ENCODE assay signal across 8 mouse cellular contexts in the genomic region with DNA sequence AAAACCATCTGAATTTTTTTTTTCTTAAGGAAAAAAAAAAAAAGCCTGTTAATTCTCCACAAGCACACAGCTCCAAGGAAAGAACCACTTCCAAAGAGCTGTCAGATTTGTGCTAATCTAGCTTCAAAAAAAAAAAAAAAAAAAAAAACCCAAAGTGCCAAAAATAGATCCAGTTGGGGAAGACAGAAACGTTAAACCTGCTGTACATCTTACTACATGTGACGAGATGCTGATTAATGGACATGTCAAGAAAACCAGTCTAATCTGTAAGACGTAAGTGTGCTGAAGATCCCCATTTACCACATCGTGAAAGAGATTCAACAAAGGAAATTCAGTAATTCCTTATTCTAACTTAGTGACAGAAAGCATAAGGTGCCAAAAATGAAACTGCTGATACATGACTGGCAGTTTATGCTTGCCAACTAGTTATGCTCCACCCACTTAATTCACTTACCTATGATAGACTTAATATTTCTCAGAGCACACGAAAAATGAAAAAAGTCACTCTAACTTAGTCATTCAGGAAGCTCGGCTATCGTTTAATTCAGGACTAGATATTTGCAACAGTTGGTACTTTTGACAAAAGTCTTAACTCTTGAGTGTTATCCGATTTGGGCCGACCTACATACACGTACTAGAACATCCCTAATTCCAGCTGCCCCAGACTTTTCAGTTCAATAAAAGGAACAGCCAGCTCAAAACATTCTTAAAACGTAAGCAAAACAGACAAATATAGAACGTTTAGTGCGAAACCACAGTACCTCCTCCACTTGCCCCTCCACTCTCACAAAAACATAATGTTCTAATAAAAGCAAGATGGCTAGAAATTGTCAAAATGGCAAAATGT. TPM values are rescaled to one million over a fixed set of nuclear protein-coding genes. Genes with fewer than 3 reads are reported as not detected.
DNase-seq lines count a peak whose midpoint lies in the region; ATAC-seq and TF ChIP-seq lines count a peak whose summit lies in the region.

No protein-coding gene starts in this region.

- WGBS in heart, embryonic 13.5 days: 6% methylated on average over 13 of the region's 13 CpGs
- 3% methylated on average over 13 of the region's 13 CpGs for WGBS in liver, embryonic 16.5 days (ENCODE audit: insufficient replicate concordance)
- WGBS in stomach, postnatal 0 days: under 1% methylated on average over 13 of the region's 13 CpGs

- no peak for ATAC-seq in heart, embryonic 13.5 days (ENCODE audit: extremely low read depth, insufficient number of reproducible peaks, low FRiP score, low TSS enrichment)
- ATAC-seq in liver, embryonic 16.5 days (ENCODE audit: low read depth): no peak
- no peak for ATAC-seq in stomach, postnatal 0 days (ENCODE audit: low FRiP score, low TSS enrichment)

- no peak for TF ChIP-seq POLR2A in brain, embryonic 14.5 days (IDR thresholded peaks at IDR 0.05; ENCODE audit: borderline replicate concordance, extremely low read depth, insufficient read depth, insufficient read length, poor library complexity, severe bottlenecking)

- no peak for DNase-seq in left cerebral cortex, adult 2 months (ENCODE audit: extremely low spot score in 1 of 2, low spot score in 2 of 2)
- no peak for DNase-seq in left cerebral cortex, adult 9 months (ENCODE audit: low spot score in 2 of 2)
- DNase-seq in brain, embryonic 14.5 days (ENCODE audit: low read depth): peak; percentile 45
- DNase-seq in stomach, postnatal 0 days (ENCODE audit: low spot score): no peak
- no peak for DNase-seq in thymus, postnatal 25 days
- no peak for DNase-seq in adrenal gland, postnatal 36 days

- peaks cover 25% of the 10 kb centered on the region for H3K36me3 ChIP-seq in heart, embryonic 13.5 days
- H3K36me3 ChIP-seq in liver, embryonic 16.5 days (ENCODE audit: control insufficient read depth, insufficient read depth): peaks cover 7% of the 10 kb centered on the region
- no peaks in the 10 kb centered on the region for H3K36me3 ChIP-seq in stomach, postnatal 0 days (ENCODE audit: control insufficient read depth, insufficient read depth, low read length)

- peak overlapping the region; percentile 93 for H3K9ac ChIP-seq in heart, embryonic 13.5 days
- H3K9ac ChIP-seq in liver, embryonic 16.5 days (ENCODE audit: low read depth, low read length): peak overlapping the region; percentile 97
- peak overlapping the region; percentile 98 for H3K9ac ChIP-seq in stomach, postnatal 0 days (ENCODE audit: low read length)

- no peak for TF ChIP-seq CTCF in left cerebral cortex, adult 2 months (IDR thresholded peaks at IDR 0.05)
- TF ChIP-seq CTCF in brain, embryonic 14.5 days (IDR thresholded peaks at IDR 0.05; ENCODE audit: borderline replicate concordance, extremely low read depth, insufficient read depth, insufficient read length): no peak
- no peak for TF ChIP-seq CTCF in stomach, postnatal 0 days (IDR thresholded peaks at IDR 0.05; ENCODE audit: low read depth)

- H3K4me2 ChIP-seq in heart, embryonic 13.5 days: peak overlapping the region; percentile 85
- peak overlapping the region; percentile 73 for H3K4me2 ChIP-seq in liver, embryonic 16.5 days (ENCODE audit: low read depth, low read length)
- peak overlapping the region; percentile 67 for H3K4me2 ChIP-seq in stomach, postnatal 0 days (replicated peaks; ENCODE audit: low read depth)

- peaks cover 40% of the 10 kb centered on the region for H3K4me1 ChIP-seq in heart, embryonic 13.5 days
- peaks cover 19% of the 10 kb centered on the region for H3K4me1 ChIP-seq in liver, embryonic 16.5 days (ENCODE audit: control insufficient read depth, low read depth, low read length)
- H3K4me1 ChIP-seq in stomach, postnatal 0 days (replicated peaks; ENCODE audit: control insufficient read depth, insufficient read depth): peaks cover 3% of the 10 kb centered on the region

- H3K27me3 ChIP-seq in heart, embryonic 13.5 days (replicated peaks): peaks cover 6% of the 10 kb centered on the region; the same call in 1 of the 2 replicates
- no peaks in the 10 kb centered on the region; the same call in 1 of the 2 replicates for H3K27me3 ChIP-seq in liver, embryonic 16.5 days (ENCODE audit: control insufficient read depth, insufficient read depth, low read depth, low read length)
- H3K27me3 ChIP-seq in stomach, postnatal 0 days (ENCODE audit: control insufficient read depth, insufficient read depth, low read length): no peaks in the 10 kb centered on the region

- H3K27ac ChIP-seq in left cerebral cortex, adult 2 months: peak overlapping the region; percentile 28; the same call in 1 of the 2 replicates
- H3K27ac ChIP-seq in heart, embryonic 13.5 days (replicated peaks): peak overlapping the region; percentile 99
- H3K27ac ChIP-seq in liver, embryonic 16.5 days (ENCODE audit: low read length): peak overlapping the region; percentile 94
- peak overlapping the region; percentile 100 for H3K27ac ChIP-seq in stomach, postnatal 0 days (replicated peaks)

- TF ChIP-seq EP300 in stomach, postnatal 0 days (optimal IDR thresholded peaks at IDR 0.05): no peak

- H3K9me3 ChIP-seq in heart, embryonic 13.5 days: no peaks in the 10 kb centered on the region
- no peaks in the 10 kb centered on the region for H3K9me3 ChIP-seq in liver, embryonic 16.5 days (replicated peaks; ENCODE audit: control insufficient read depth, low read length)
- no peaks in the 10 kb centered on the region for H3K9me3 ChIP-seq in stomach, postnatal 0 days (ENCODE audit: control insufficient read depth, low read length)

- intact Hi-C loops in left cerebral cortex, adult 2 months (cut with DNase I): loop anchor here (5.0 kb wide), 1 partner anchor 126 kb away; the partner anchor contains the start of gene Rnft1

- H3K4me3 ChIP-seq in left cerebral cortex, adult 2 months: peak overlapping the region; percentile 91
- peak overlapping the region; percentile 97 for H3K4me3 ChIP-seq in heart, embryonic 13.5 days
- H3K4me3 ChIP-seq in liver, embryonic 16.5 days (ENCODE audit: low read depth, low read length): peak overlapping the region; percentile 95
- H3K4me3 ChIP-seq in stomach, postnatal 0 days (ENCODE audit: low read depth, low read length): peak overlapping the region; percentile 98

RNA-seq across cellular contexts. Expression of gene Med13, which starts 1.2 kb away (rescaled TPM):
- 10 to 100 TPM; 60.5 to 61.2 TPM for total RNA-seq in left cerebral cortex, adult 2 months (2021)
- 26.4 and 30.3 TPM in 2 replicates for polyA plus RNA-seq in brain, embryonic 14.5 days (2012; rRNA removed)
- 4.3 and 4.8 TPM in 2 replicates for polyA plus RNA-seq in heart, embryonic 13.5 days (2015; fragmentation: Nextera tagmentation; extraction: Ambion mirVana)
- 3.0 and 3.5 TPM in 2 replicates for polyA plus RNA-seq in liver, embryonic 16.5 days (2015; fragmentation: Nextera tagmentation; extraction: Ambion mirVana)
- 4.4 TPM in 2 replicates for polyA plus RNA-seq in stomach, postnatal 0 days (2015; fragmentation: Nextera tagmentation; extraction: Ambion mirVana)
- 10 to 100 TPM; 47.4 to 55.2 TPM for total RNA-seq in adrenal gland, postnatal 36 days (2021)

Comparison
In these comparisons a context has a peak if more than half of its experiments do, and no peak if none do; other contexts are left out.
1. H3K27ac ChIP-seq: peak in every context shown above with its lines; median percentile 100 in stomach, postnatal 0 days; 99 in heart, embryonic 13.5 days; 94 in liver, embryonic 16.5 days; 28 in left cerebral cortex, adult 2 months.